Mouse (Mus musculus) adrenal gland, adult 18-20 months (tissue): ENCODE results near the gene Rmdn2. TPM values are rescaled to one million over a fixed set of nuclear protein-coding genes. Genes with fewer than 3 reads are reported as not detected.

Experiments used
- DNase-seq, 2 experiments: peaks; one replicate each; pipeline ENCODE4 v3.0.0; 2021 to 2022; ENCODE audit warnings: low spot score in 2 of 2
- long read RNA-seq, 2 experiments: library from polyadenylated mRNA; stranded (forward); transcript quantifications; one replicate each; pipeline ENCODE4 v2.0.0; 2021
- total RNA-seq, 2 experiments: library from RNA; stranded (reverse); gene quantifications; 1 replicate in 1 of 2; 2 replicates in 1 of 2; pipeline ENCODE4 v1.2.3; 2021

Gene Rmdn2
- total RNA-seq, result 100 to 1,000 TPM; 178 to 261 TPM
- long read RNA-seq, experiment 1, transcript Rmdn2-208 (11 exons, 2,118 nt), result major isoform, 10 of 39 reads
- long read RNA-seq, experiment 1, partial matches to known transcripts, result 10 of 39 reads
- long read RNA-seq, experiment 1, other reads (novel, unspliced or antisense), result 18 of 39 reads
- long read RNA-seq, experiment 2, transcript Rmdn2-208 (11 exons, 2,118 nt), result major isoform, 113 of 349 reads
- long read RNA-seq, experiment 2, partial matches to known transcripts, result 45 of 349 reads
- long read RNA-seq, experiment 2, other reads (novel, unspliced or antisense), result 189 of 349 reads

DNA sequence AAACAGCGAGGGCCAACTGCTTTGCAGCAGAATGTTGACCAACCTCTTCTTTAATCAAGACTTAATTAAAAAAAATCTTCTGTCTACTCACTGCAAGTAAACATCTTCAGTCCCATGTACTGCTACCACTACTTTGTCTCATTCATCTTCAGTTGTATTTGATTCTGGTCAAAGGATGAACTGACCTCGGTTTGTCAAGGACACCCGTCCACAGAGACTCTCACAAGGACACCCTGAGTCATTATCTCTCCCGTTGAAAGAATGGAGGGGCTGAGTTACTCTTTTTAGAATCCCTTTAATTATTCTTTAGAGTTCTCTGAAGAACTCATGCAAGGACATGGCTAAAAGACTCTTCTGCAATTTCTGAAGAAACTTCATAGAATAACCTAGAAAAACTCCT, at the start of gene Rmdn2:
TSS of gene Rmdn2 (plus strand) at position 319 of the 400 bp plus-strand sequence.
- no peak for DNase-seq

DNA sequence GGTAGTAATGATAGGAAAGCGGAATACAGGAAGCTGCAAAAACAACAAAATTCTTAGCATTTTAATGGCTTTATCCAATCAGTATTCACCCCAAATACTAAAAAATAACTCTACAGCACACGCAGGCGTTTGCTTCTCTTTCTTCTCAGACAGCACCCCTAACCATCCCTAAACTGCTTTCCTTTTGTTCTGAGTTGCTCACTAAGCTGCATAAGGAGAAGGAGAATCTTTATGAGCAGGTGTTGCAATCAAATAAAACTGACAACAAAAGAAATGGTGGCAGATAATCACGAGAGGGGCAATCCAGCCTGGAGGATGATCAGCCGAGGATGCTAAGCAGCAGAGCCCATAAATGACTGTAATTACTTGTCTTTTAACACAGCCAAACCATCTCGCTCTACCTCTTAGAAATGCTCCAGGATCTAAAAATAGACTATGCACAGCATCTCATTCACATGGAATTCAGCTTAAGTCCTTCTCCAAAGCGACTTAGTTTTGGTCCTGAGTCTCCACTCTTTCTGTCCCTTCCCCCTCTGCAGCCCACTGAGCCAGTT, 48.5 kb upstream of the Rmdn2 start:
- DNase-seq, result no peak

DNA sequence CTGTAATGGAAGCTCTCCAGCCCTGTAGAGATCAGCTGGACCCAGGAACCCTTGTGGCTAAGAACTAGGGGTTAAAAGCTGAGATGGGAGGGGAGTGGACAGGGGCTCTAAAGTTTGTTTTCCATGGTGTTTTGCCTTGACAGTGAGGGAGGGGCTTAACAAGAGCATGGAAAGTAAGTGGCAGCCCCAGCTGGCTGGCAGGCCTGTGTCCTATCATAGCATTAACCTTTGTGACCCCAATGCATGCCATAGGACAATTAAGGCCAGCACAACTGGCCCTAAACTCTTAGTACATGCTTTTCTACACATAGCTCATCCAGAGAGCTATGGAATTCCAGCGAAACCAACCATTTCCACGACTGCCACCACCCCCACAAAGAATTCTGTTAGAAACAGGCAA, 47.9 kb upstream of the Rmdn2 start:
- no peak for DNase-seq

DNA sequence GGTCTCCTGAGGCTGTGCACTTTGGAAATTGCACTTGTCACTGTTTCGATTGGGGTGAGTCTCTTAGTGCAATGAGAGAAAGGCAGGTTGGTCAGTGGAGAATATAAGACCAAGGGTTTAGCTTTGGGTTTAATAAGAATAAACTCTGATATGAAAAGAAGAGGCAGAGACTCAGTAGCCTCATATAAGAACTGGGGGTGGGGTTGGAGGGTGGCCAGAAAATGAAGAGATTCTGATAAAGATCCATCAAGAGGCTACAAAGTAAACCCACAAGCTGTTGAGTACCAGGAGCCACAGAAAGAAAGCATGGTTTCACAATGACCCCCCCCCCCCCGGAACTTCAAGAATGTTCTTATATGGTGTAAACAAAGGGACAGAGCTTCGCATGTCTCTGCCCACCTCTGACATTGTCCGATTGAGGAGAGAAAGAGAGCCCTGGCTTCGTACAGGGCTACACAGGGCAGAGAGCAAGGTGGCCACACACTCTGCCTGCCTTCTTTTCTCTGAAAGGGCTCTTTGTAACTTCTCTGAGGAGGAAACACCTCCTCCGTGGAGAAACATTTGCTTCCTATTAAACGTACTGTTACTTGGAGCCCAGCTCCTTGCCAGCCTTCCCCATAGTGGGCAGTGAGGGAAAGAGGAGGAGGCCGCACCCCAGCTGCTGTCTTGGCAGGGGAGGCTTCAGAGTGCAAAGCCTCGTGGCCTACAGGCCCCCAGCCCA, 46.3 kb upstream of the Rmdn2 start:
- no peak for DNase-seq

DNA sequence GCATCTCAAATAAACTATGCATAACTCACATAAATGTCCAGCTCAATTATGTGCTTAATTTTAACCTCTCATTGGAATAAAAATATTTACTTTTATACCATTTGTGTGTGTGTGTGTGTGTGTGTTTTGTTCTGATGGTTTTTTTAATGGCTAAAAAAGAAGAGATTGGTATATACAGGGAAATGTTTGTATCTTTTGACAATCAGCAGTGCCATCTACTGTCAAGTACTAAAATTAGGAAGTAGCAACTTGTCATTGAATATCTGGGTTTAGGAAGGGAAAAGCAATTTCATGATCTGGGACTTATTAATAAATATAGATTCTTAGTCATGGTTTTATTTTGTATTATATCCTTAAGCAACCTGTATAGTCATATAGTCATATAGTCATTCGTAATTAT, 43.3 kb upstream of the Rmdn2 start:
- no peak for DNase-seq

DNA sequence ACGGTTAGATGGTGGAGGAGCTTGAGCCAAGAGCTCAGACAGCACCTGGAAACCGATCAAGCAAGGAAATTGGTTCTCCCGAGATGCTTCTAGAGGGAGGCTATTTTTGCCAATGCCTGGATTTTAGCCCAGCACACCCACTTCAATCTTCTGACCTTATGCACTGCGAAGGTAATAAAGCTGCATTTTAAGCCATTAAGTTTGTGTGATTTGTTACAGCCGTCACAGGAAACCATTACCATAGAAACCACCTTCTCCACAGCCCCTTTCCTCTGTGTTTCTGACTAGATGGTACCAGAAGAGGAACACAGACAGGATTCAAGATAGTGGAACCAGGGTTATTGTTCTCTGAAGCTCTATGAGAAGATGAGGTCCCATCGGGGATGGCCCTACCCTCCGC, 33.3 kb upstream of the Rmdn2 start:
- no peak for DNase-seq

DNA sequence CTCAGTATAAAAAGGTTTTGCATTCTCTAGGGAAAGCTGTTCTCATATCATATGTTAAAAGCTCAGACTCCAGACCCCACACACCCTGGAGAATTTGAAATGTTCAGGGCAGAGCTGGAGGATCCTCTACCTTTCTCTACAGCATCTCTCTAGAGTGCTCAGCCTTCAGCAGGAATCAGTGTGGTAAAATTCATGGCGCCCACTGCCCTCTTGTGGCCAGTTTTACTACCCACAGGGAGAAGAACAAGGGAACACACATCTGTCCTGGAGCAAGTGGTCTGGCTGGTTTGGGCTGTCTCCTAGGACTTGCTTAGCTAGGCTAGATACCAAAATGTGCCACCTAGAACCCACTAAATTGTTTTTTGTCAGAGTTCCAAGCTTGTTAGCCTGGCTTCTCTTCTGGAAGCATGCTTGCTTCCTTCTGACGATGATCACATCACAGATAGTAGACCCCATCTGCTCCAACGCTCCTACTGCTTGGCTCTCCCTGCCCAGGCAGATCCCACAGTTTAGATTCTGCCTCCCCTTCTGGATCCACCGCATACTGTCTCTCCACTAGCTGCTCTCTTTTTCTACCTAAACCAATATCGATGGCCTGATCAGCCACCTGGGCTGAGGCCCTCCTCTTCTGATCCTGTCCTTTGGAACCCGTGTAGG, 31.3 kb upstream of the Rmdn2 start:
- peak; percentile 65 to 69 for DNase-seq

DNA sequence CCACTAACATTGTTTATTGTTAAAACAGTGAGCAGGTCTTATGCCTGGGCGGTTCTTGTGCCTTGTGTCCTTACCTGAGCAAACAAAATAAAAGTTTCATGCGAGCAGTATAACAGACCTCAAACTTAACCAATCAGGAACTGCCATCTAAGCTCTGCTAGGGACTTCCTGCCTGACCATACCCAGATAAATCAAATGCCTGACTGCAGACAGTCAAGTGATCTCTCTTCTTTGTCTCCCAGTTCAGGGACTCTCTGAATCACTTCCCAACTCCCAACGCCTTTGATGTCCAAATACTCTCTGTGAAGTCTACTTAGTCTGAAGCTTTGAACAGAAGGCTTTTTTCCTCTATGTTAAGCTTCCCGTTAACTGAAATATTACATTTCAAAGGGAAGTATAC, 28.2 kb upstream of the Rmdn2 start:
- peak in 1 of 2 experiments; percentile 11 for DNase-seq

DNA sequence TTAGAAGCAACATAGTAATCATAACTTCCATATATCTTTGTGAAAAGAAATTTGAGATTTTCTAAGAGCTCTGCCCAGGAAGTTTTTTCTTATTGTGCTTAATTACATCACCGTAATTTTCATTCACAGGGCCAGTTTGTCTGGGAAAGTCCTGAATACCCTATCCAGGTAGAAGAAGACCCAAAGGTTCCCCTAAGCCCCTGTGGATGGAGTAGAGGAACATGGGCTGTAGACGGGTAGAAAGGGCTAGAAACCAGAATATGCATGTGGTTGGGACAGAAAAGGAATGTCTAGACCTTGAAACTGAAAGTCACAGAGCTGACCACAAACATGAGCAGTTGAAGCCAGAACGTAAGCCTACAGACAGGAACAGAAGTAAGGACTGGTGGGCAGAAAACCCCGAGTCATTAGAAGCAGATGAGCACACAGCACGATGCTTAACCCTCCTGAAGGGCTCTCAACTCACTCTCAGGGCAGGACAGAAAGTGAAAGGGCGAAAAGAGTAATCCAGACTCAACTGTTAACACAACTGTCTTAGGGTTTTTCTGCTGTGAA, 27.3 kb upstream of the Rmdn2 start:
- DNase-seq, result peak in 1 of 2 experiments; percentile 24

DNA sequence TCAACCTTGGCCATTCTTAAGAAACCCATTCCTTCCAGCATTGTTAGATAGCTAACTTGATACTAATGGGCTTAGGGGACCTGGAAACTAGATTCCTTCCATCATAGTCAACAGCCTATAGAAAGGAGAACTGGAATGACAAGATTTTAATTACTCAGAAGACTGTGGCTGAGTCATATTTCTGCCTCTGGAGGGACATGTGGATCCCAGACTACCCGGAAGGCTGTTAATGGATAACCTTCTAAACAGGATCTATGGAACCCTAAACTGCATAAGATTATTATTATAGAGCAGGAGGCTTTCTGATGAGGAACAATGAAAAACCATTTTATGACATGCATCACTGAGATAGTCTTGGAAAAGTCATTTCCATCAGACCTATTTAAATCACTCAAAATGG, 21.8 kb upstream of the Rmdn2 start:
- DNase-seq, result no peak

DNA sequence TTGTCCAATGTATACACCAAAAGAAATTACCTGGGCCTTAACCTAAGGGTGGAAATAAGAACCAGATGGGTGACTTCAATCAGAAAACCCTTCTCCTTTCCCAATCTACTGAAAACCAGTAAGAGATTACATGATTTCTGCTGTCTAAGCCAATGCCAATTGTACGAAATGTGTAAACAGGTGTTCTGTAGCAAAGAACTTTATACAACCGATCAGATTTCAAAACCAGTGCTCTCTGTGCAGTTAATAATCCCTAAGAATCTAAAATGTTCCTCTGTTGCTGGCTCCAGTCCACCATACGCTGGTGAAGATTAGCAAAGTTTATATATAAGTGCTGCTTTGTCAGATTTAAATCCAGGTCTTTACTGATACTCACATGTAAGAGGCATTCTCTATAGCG, 15.7 kb upstream of the Rmdn2 start:
- DNase-seq, result no peak

DNA sequence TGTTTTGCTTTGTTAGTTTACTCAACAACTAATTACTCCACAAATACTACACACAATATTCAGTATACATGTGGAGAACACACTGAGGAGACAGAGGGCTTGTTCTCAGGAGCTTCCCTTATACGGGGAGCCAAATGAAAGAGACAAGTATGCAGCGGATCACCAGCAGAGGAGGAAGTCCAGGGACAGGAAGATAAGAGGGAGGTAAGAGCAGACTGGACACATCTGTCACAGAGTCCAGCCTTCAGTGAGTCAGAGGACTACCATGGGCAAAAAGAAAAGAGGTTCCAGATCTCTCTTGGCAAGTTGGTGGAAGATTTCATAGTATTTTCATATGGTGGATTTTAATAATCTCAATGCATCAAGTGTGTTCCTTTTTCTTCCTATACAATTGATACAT, 13.5 kb upstream of the Rmdn2 start:
- no peak for DNase-seq

DNA sequence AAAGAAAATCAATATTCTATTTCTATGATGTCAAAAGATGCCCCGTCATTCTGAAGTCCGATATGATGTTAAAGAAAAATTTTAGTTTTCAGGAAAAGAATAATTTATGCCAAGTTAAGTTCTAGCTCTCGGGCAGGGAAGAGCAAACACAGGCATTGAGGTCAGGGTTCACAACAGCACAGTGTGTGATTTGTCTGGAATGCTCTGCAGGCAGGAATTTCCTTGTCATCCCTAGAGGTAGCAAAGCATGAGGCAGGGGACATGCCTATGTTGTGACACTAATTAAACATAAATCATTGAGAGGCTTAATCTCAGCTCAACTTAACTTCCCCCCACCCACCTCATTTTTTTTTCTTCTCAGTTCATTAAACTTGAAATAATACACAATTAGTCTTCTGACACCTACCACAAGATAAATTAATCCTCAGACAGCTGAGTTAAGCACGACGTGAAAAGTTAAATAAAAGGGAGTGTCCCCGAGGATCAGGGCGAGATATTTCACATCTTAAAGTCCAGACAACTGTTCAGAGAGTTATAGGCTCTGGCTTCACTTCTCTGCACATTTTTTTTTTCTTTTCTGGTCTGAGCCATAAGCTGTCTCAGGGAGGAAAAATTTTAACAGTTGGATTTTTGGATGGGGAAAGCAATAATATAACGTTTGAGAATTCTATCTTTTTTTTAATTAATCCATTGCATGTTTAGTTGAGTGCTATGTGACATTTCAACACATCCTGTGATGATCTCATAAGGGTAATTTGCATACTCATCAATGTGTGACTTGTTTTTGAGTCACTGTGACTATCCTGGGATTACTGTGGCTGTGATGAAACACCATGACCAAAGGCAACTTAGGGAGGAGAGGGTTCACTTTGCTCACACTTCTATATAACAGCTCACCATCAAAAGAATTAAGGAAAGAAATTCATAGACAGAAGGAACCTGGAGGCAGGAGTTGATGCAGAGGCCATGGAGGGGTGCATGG, 12.8 kb upstream of the Rmdn2 start:
- no peak for DNase-seq

DNA sequence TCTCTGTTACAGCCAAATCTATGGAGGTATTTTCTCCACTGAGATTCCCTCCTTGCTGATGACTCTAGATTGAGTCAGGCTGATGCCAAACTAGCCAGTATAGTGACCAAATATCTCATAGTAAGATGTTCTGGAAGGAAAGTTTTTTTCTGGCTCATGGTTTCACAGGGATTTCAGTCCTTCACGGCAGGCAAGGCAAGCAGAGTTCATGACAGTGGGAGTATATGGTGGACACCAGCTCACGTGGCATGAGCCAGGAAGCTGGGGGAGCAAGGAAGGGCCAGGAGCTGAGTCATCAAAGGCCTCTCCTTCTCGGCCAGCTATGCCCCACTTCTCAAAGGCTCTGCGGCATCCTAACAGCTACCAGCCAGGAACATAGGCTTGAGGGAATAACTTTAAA, 11.6 kb upstream of the Rmdn2 start:
- no peak for DNase-seq

DNA sequence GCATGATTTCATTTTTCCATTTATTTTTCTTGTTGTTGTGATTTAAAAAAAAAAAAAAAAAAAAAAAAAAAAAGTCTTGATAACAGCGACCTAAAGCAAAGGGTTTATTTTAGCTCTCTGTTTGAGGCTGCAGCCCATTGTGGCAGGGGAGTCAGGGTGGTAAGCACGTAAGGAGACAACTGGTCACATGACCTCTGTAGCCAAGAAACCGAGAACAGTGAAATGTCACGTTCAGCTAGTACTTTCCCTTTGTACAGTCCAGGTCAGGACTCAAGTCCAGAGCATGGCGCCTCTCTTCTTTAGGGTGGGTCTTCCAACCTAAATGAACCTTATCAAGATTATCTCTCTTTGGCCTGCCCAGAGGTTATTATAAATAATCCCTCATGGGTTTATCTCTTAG, 9.3 kb upstream of the Rmdn2 start:
- no peak for DNase-seq

DNA sequence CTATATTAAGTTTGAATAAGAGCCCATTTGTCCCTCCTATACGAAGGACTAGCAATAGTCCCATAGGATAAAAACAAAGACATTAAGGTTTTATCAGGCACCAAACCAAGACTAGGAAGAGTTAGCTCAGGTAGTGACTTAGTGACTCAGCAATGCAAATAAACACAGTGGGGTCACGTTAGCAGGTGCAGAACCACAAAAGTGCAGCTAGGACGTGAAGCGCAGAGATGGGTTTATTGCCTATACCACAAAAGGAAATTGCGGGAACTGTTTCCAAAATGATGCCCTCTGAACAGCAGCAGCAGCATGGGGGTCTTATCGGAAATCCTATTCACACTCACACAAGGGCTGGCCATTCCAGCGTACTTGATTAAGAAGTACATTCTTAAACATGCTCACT, 8.2 kb upstream of the Rmdn2 start:
- no peak for DNase-seq

DNA sequence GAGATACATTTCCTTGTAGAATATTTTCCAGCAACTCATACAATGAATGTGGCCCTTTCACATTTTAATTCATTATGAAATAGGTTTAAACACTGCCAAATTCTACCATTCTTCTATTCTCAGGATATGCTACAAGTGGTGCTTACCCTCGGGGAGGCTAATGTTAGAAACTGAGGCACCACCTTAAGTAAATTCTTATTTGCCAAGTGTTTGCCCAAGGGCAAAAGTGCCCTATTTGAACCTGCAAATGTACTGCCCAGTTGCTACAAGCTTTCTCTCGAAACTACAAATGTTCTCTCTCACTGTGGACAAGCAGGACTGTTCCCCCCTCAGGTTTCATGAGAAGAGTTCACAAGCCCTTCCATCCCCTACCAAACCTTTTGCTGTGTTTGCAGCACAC, 5.9 kb upstream of the Rmdn2 start:
- no peak for DNase-seq

DNA sequence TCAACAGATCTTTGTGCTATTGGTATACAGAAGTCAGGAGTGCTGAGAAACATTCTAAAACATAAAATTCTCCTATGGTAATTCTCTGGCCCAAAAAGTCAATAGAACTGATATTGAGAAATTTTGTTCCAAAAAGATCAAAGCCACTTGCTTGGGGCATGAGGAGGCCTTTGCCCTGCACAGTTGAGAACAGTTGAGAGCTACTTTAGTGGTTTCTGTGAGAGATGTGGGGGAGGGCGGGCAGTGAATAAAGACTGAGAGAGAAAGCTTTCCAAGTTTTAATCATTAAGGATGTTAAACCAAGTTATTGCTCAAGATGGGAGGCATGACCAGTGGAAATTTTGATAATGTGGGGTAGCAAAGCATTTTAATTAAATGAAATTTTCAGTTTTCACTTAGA, 2.0 kb upstream of the Rmdn2 start:
- DNase-seq, result no peak

DNA sequence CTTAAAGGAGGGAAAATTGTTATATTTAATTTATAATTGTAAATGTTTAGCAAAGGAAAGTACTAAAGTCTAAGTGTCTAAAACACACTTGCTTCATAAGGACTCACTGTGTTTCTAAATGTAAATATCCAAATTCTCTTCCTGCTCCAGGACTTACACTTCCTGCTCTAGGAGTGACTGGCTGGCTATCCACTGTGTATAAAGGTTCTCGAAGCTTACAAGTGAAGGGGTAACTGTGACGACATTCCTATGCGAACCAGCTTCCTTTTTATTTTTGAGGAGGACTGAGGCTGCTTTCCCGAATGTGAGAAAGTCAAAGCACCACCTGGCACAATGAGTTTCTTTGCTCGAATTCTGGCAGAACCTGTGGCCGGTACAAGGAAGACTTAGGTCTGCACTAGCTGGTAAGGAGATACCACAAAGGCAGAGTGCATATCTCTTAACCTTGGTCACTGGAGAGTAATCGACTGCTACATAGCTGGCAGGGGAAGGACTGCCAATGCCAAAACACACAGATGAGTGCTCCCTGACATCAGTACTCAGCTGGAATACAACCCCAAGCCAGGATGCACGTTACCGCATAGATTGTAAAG, 1.4 kb upstream of the Rmdn2 start:
- DNase-seq, result no peak
